Mouse (Mus musculus) limb, embryonic 14.5 days (tissue): ENCODE data around the gene Speer4f1. TPM values are rescaled to one million over a fixed set of nuclear protein-coding genes. Genes with fewer than 3 reads are reported as not detected.
"Not testable (repeated sequence)": the region's sequence is repeated elsewhere in the genome, so short reads cannot be mapped to it uniquely, and the experiment has no call there.

Source experiments
- ATAC-seq: fragments of 200-750 bp; cut with Nextera tagmentation; 2 replicates; pipeline ENCODE4 v1.8.0; 2017; ENCODE audit warnings: low read depth, moderate number of reproducible peaks, moderate TSS enrichment; ENCODE audit not compliant: low FRiP score
- DNase-seq: peaks from one replicate; pipeline ENCODE4 v3.0.0-alpha.2; 2015; ENCODE audit warnings: low spot score
- H3K27ac ChIP-seq: fragments of 300-500 bp; sonication (generic); replicated peaks from 2 replicates; pipeline ENCODE4 v1.5.1; 2014; ENCODE audit warnings: low read depth, mild to moderate bottlenecking, low read length, moderate library complexity, mixed read lengths
- H3K27me3 ChIP-seq: fragments of 300-500 bp; sonication (generic); 2 replicates; pipeline ENCODE4 v1.6.1; 2014; ENCODE audit warnings: low read length, mixed read lengths; ENCODE audit not compliant: control insufficient read depth, insufficient read depth
- H3K36me3 ChIP-seq: fragments of 300-500 bp; sonication (generic); 2 replicates; pipeline ENCODE4 v1.6.1; 2014; ENCODE audit warnings: mild to moderate bottlenecking, low read length, moderate library complexity, mixed read lengths; ENCODE audit not compliant: control insufficient read depth, insufficient read depth
- H3K4me1 ChIP-seq: fragments of 300-500 bp; sonication (generic); 2 replicates; pipeline ENCODE4 v1.6.1; 2014; ENCODE audit warnings: antibody characterized with exemption, low read length, mixed read lengths; ENCODE audit not compliant: control insufficient read depth, insufficient read depth
- H3K4me2 ChIP-seq: fragments of 300-500 bp; sonication (generic); replicated peaks from 2 replicates; pipeline ENCODE4 v1.6.1; 2014; ENCODE audit warnings: low read depth, mild to moderate bottlenecking, low read length, moderate library complexity; ENCODE audit not compliant: severe bottlenecking
- H3K4me3 ChIP-seq: fragments of 300-500 bp; sonication (generic); replicated peaks from 2 replicates; pipeline ENCODE4 v1.5.1; 2014; ENCODE audit warnings: low read length
- H3K9ac ChIP-seq: fragments of 300-500 bp; sonication (generic); 2 replicates; pipeline ENCODE4 v1.6.1; 2014; ENCODE audit warnings: mild to moderate bottlenecking, low read depth, low read length, moderate library complexity; ENCODE audit not compliant: severe bottlenecking
- H3K9me3 ChIP-seq: fragments of 300-500 bp; sonication (generic); 2 replicates; pipeline ENCODE4 v1.6.1; 2016; ENCODE audit warnings: low read length; ENCODE audit not compliant: control insufficient read depth
- POLR2A ChIP-seq: fragments of 200-500 bp; IDR thresholded peaks from 2 replicates; pipeline ENCODE4 v1.8.0; 2012; ENCODE audit warnings: inconsistent platforms, mild to moderate bottlenecking, moderate library complexity, borderline replicate concordance; ENCODE audit not compliant: insufficient read depth, insufficient read length; ENCODE audit errors: extremely low read depth
- WGBS: fragments of 180-500 bp; shearing (Covaris S2); extraction: QIAGEN DNeasy Blood & Tissue Kit; methylation state at CpG from one replicate; pipeline ENCODE4 v1.1.7; 2014; 5-methylcytosine and 5-hydroxymethylcytosine counted together
- polyA plus RNA-seq, 2 experiments: library from polyadenylated mRNA; depleted of rRNA in 1 of 2; stranded (reverse) in 1 of 2; unstranded in 1 of 2; fragments of >200 nt; fragmentation: Nextera tagmentation in 1 of 2; extraction: Ambion mirVana in 1 of 2; gene quantifications; 2 replicates each; pipeline versions ENCODE4 v1.2.1 to v1.2.3; 2012 to 2014

Gene Speer4f1
- polyA plus RNA-seq, 2 experiments: not detected

DNA sequence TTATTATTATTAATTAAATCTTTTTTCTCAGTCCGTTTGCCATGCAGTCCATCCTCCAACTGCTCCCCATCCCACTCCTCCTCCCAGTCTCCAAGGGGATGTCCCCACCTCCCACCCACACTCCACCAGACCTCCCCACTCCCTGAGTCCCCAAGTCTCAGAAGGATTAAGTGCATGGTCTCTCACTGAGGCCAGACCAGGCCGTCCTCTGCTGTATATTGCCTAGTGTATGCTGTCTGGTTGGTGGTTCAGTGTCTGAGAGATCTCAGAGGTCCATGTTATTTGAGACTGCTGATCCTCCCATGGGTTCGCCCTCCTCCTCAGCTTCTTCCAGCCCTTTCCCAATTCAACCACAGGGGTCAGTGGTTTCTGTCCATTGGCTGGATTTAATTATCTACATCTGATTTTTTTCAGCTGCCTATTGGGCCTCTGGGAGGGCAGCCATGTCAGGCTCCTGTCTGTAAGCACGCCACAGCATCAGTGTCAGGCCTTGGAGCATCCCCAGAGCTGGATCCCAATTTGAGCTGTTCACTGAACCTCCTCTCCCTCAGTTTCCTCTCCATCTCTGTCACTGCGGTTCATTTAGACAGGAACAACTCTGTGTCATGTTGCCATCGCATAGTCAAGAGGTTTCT is 20.8 kb upstream of the Speer4f1 start:
- no peak overlapping the region for H3K27ac ChIP-seq
- WGBS: 69% methylated on average over 6 of the region's 6 CpGs
- no peaks in the 10 kb centered on the region for H3K9me3 ChIP-seq
- H3K4me1 ChIP-seq: no peaks in the 10 kb centered on the region
- H3K9ac ChIP-seq: no peak overlapping the region
- TF ChIP-seq POLR2A: no peak
- ATAC-seq (no peak), DNase-seq (no peak)
- no peak overlapping the region for H3K4me2 ChIP-seq
- H3K27me3 ChIP-seq: no peaks in the 10 kb centered on the region
- no peak overlapping the region for H3K4me3 ChIP-seq
- H3K36me3 ChIP-seq: no peaks in the 10 kb centered on the region

DNA sequence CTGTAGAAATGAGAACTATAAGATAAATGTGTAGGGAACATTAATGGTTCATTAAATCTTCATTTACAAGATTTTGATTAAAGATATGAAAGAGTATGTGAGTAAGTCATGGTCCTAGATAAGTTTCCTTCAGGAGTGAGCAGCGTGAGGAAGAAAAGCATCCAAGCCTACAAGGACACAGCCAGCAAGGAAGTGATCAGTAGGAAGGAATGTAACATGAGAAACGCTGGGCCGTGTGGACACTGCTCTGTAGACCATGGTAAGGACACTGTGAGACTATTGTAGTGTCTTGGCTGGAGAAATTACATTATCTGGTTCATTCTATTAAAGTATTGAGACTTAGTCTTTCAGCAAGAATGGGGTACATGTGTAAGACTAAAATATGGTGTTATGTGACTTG is 19.2 kb upstream of the Speer4f1 start:
- DNase-seq (no peak), ATAC-seq (no peak)
- TF ChIP-seq POLR2A: no peak
- Histone ChIP-seq H3K27me3 (no peaks in the 10 kb centered on the region), H3K4me3 (no peak overlapping the region), H3K4me1 (no peaks in the 10 kb centered on the region), H3K9ac (no peak overlapping the region), H3K36me3 (no peaks in the 10 kb centered on the region), H3K4me2 (no peak overlapping the region), H3K27ac (no peak overlapping the region), H3K9me3 (no peaks in the 10 kb centered on the region)
- 70% methylated on average over 3 of the region's 3 CpGs for whole genome bisulfite sequencing

DNA sequence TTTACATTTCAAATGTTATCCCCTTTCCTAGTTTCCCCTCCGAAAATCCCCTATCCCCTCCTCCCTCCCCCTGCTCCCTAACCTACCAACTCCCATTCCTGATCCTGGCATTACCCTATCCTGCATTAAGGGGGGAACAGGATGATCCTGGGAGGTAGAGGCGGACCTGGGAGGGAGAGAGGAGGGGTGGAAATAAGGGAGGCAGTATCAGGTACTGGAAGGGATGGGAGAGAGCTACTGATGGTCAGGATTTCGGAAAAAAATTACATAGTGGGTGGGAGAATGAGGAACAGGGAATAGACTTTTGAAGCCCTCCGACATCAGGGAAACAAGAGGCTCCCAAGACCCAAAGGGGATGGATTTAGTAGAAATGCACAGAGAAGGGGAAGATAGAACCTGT is 7.8 kb upstream of the Speer4f1 start:
- not testable (repeated sequence) for H3K27ac ChIP-seq, ATAC-seq, DNase-seq

DNA sequence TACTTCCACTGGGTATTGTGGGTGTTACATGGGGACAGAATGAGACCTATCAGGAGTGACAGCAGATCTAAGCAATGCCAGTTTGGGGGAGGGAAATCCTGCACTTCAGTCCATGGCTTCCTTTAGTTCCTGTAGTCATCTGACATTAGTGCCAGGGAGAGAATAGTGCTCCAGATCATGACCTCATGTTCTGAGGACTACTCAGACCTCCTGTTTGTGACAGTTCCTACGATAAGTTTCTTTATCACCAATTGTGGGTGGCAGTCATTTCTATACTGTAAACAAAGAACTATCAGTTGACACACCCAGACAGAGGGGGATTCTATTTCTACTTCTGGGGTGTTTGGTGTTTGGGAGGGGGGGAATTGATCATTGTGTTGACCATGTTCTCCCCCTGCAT is 578 bp downstream of the Speer4f1 start:
- 84% methylated on average over 1 of the region's 1 CpGs for WGBS
- no peak for ATAC-seq
- no peak overlapping the region for H3K4me2 ChIP-seq

More for the DNA sequence above, 7.8 kb upstream of the Speer4f1 start:
- H3K4me2 ChIP-seq, H3K27me3 ChIP-seq, H3K9me3 ChIP-seq, H3K4me3 ChIP-seq, H3K4me1 ChIP-seq, H3K9ac ChIP-seq, H3K36me3 ChIP-seq: not testable (repeated sequence)
- WGBS: 74% methylated on average over 4 of the region's 4 CpGs

DNA sequence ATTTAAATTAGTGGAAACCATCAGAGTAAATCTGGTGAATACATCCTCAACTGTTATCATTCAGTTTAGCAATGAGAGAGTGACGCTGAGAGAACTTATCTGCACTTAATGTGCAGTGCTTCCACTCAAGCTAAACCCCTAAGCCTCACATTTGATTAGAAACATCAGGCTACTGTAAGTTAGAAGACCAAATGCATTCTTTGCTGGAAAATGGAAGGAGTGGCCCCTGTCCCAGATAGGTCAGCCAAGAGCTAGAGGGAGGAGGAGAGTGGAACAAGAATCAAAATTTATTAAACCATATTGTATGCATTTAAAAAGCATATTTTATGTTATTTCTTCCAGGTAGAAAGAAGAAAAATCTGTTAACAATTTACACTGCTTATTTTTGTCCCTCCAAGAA is 14.0 kb downstream of the Speer4f1 start:
- no peaks in the 10 kb centered on the region for H3K36me3 ChIP-seq
- H3K4me2 ChIP-seq: no peak overlapping the region
- no peak for TF ChIP-seq POLR2A
- H3K27me3 ChIP-seq: no peaks in the 10 kb centered on the region
- no peak overlapping the region for H3K4me3 ChIP-seq
- peak; percentile 54 for DNase-seq
- 29% methylated on average over 1 of the region's 1 CpGs for WGBS
- H3K4me1 ChIP-seq: peaks cover 4% of the 10 kb centered on the region
- H3K27ac ChIP-seq: peak overlapping the region; percentile 58; the same call in 1 of the 2 replicates
- no peaks in the 10 kb centered on the region for H3K9me3 ChIP-seq
- no peak for ATAC-seq
- H3K9ac ChIP-seq: no peak overlapping the region

More for the DNA sequence above, 578 bp downstream of the Speer4f1 start:
- Histone ChIP-seq H3K4me1 (no peaks in the 10 kb centered on the region), H3K27ac (no peak overlapping the region), H3K9ac (no peak overlapping the region), H3K36me3 (no peaks in the 10 kb centered on the region), H3K27me3 (no peaks in the 10 kb centered on the region), H3K4me3 (no peak overlapping the region), H3K9me3 (no peaks in the 10 kb centered on the region)
- DNase-seq: no peak
- no peak for TF ChIP-seq POLR2A

DNA sequence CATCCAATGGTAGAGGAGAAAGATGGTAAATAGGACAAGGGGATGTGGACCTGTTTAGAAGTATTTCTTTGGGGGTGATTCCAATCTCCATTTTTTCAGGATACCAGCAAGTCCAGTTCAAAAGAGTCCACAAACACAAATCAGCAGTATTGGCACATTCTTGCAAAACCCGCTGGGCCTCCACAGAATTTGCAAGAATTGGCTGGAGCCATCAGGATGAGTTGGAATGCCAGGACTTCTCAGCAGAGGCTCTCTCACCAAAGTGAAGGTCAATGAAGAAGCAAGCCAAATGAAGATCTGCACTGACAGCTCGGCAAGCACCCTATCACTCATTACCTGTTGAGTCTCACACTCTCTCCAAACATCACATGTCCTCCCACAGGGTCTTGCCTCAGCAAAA is 19.7 kb downstream of the Speer4f1 start:
- Histone ChIP-seq H3K36me3 (no peaks in the 10 kb centered on the region), H3K4me2 (no peak overlapping the region), H3K27ac (no peak overlapping the region), H3K4me1 (peaks cover 2% of the 10 kb centered on the region; the same call in 1 of the 2 replicates), H3K9me3 (no peaks in the 10 kb centered on the region), H3K9ac (no peak overlapping the region), H3K4me3 (no peak overlapping the region), H3K27me3 (no peaks in the 10 kb centered on the region)
- ATAC-seq: no peak
- WGBS: 84% methylated on average over 2 of the region's 2 CpGs
- TF ChIP-seq POLR2A: no peak
- DNase-seq: no peak
